Mouse (Mus musculus) embryonic fibroblast, embryonic 13.5 days (primary cell): ENCODE results near the gene Sgo2a.

Experiments used
- CTCF ChIP-seq: IDR thresholded peaks from 2 replicates; pipeline ENCODE4 v1.5.1; 2011; ENCODE audit warnings: mild to moderate bottlenecking, control low read depth, low read length, moderate library complexity, borderline replicate concordance; ENCODE audit not compliant: insufficient read depth
- POLR2A ChIP-seq: IDR thresholded peaks from 2 replicates; pipeline ENCODE4 v1.6.1; 2011; ENCODE audit warnings: low read depth, mild to moderate bottlenecking, control low read depth, low read length, moderate library complexity

DNA sequence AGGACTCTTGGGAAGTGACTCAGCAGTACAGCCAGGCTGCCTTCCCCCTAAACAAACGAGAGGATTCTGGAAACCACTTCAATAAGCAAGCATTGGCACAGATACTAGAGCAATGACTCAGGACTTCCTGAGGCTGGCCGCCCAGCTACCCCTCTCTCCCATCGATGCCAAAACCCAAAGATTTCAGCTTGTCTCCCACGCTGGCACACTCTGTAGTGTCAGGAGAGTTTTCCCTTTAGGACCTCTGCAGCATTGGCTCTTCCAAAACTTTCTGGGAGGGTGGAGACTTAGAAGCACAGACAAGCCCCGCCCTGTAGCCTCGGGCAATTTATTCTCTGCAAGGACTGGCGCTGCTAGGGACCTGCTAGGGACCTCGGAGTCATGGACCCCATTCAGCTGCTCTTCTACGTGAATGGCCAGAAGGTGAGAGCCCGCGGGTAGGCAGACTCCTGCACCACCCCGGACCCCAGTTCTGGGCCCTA, 33.9 kb downstream of the Sgo2a start, which contains the start of gene Aox1:
- no peak for TF ChIP-seq CTCF
- TF ChIP-seq POLR2A = peak; percentile 65
